Mouse (Mus musculus) c-Kit-positive CD71-negative TER-119-negative erythroid progenitor cells, embryonic 14.5 days (primary cell): ENCODE data around the gene Mag.
"Not testable (repeated sequence)": the region's sequence is repeated elsewhere in the genome, so short reads cannot be mapped to it uniquely, and the experiment has no call there.

Experiments used
- DNase-seq: peaks from one replicate; pipeline ENCODE4 v3.0.0-alpha.2; 2013; ENCODE audit warnings: low read depth

The Mag gene

GRCm38 (mm10) chr7:30914732-30915131 is at the start of gene Mag:
Gene Mag (minus strand): TSS chr7:30914873.
- no peak for DNase-seq

- no peak for DNase-seq
These were observed 49.7 kb upstream of the Mag start for GRCm38 (mm10) chr7:30964366-30964765.

GRCm38 (mm10) chr7:30962862-30963261 is 48.2 kb upstream of the Mag start:
- no peak for DNase-seq

GRCm38 (mm10) chr7:30959786-30960349 is 45.2 kb upstream of the Mag start:
- no peak for DNase-seq

- no peak for DNase-seq
These were observed 44.3 kb upstream of the Mag start for GRCm38 (mm10) chr7:30958866-30959487.

- no peak for DNase-seq
These were observed 43.6 kb upstream of the Mag start for GRCm38 (mm10) chr7:30958109-30958865.

- peak; percentile 78 for DNase-seq
These were observed 42.7 kb upstream of the Mag start for GRCm38 (mm10) chr7:30957367-30957783.

GRCm38 (mm10) chr7:30956756-30957366 is 42.2 kb upstream of the Mag start, which contains the start of gene Usf2:
Gene Usf2 (minus strand): TSS chr7:30956803.
- no peak for DNase-seq

GRCm38 (mm10) chr7:30956357-30956751 is 41.7 kb upstream of the Mag start:
- no peak for DNase-seq

- DNase-seq, result no peak
These were observed 41.1 kb upstream of the Mag start for GRCm38 (mm10) chr7:30955584-30956356.

- no peak for DNase-seq
These were observed 40.4 kb upstream of the Mag start for GRCm38 (mm10) chr7:30954971-30955520.

- no peak for DNase-seq
These were observed 39.4 kb upstream of the Mag start for GRCm38 (mm10) chr7:30954036-30954435.

GRCm38 (mm10) chr7:30953459-30953858 is 38.8 kb upstream of the Mag start:
- no peak for DNase-seq

GRCm38 (mm10) chr7:30952441-30953265 is 38.0 kb upstream of the Mag start:
- DNase-seq, result no peak

GRCm38 (mm10) chr7:30949902-30950301 is 35.2 kb upstream of the Mag start:
- DNase-seq, result not testable (repeated sequence)

- no peak for DNase-seq
These were observed 31.2 kb upstream of the Mag start for GRCm38 (mm10) chr7:30945876-30946275.

GRCm38 (mm10) chr7:30945466-30945865 is 30.8 kb upstream of the Mag start:
- not testable (repeated sequence) for DNase-seq

GRCm38 (mm10) chr7:30944706-30945105 is 30.0 kb upstream of the Mag start:
- not testable (repeated sequence) for DNase-seq

GRCm38 (mm10) chr7:30943909-30944635 is 29.4 kb upstream of the Mag start, which contains the start of gene Hamp:
Gene Hamp (minus strand): TSS chr7:30944032.
- DNase-seq, result no peak

GRCm38 (mm10) chr7:30942365-30942764 is 27.7 kb upstream of the Mag start:
- not testable (repeated sequence) for DNase-seq
